Mouse (Mus musculus): Measurements from ENCODE around the gene Sema3g.

DNA sequence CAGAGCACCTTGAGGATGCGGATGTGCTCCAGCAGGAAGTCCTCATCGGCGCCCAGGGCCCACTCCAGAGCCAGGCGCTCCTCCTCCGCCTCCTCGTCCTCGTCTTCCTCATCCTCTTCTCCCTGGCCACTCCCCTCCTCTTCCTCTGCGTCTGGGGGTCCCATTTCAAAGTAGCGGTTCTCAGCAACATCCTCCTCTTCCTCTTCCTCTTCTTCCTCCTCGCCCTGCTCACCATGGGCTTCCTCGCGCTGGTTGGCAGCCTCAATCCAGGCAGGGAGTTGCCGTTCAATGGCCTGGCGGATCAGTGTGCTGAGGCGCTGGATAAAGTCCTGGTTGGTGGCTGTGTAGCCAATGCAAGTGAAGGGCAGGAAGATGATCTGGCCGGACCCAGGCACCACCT lies 40.4 kb upstream of the Sema3g start:
- TF ChIP-seq CTCF (IDR thresholded peaks at IDR 0.05; ENCODE audit: low read depth) (no peak), EP300 (IDR thresholded peaks at IDR 0.05; ENCODE audit: low read depth) (no peak)

Data from liver, embryonic 14.5 days (tissue).